Mouse (Mus musculus): ENCODE measurements around the gene Tbc1d22a. TPM values are rescaled to one million over a fixed set of nuclear protein-coding genes. Genes with fewer than 3 reads are reported as not detected.

The Tbc1d22a gene
- total RNA-seq, 1 experiment, result 19.2 TPM

DNA sequence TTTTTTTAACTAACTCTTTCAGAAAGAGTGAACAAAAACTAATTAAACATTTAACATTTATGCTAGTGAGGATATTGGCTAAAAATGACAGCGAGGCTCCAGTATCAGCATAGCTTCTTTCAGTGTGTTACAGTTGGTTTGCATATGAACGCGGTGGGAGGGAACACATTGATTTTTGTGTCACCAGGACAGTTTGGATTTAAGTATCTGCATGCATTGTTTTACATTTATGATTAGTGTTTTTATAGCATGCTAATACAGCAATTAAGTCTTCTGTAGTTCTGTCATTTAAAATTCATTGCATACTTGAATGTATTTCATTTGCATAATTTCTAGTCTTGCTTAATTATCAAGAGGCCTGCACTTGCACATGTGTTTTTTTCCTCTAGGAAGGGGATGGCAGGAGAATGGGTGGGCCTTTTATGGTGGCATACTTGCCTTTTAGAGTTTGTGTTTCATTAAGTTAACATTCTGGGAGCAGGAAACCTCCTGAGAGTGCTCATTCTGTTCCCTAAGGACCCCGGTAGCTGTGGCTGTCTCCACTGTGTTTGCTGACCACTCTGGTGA lies 81.5 kb downstream of the Tbc1d22a start:
- Histone ChIP-seq H3K36me3 (ENCODE audit: control insufficient read depth, insufficient read depth, low read length, poor library complexity, severe bottlenecking) (no peaks in the 10 kb centered on the region; the same call in 1 of the 2 replicates), H3K9ac (ENCODE audit: insufficient read depth, low read depth, low read length, poor library complexity, severe bottlenecking) (no peak overlapping the region), H3K27ac (ENCODE audit: insufficient read depth, low read depth, low read length, poor library complexity, severe bottlenecking) (no peak overlapping the region), H3K4me3 (ENCODE audit: insufficient read depth in 1 of 2, low read depth in 1 of 2, low read length in 2 of 2, poor library complexity in 1 of 2, severe bottlenecking in 1 of 2) (no peak overlapping the region), H3K4me1 (ENCODE audit: control insufficient read depth in 2 of 2, insufficient read depth in 2 of 2, low read length in 2 of 2, poor library complexity in 1 of 2) (no peaks in the 10 kb centered on the region), H3K9me3 (ENCODE audit: control insufficient read depth, insufficient read depth, low read depth, low read length) (no peaks in the 10 kb centered on the region)
- no peak for DNase-seq (ENCODE audit: low read depth, low spot score)
- in situ Hi-C loops (cut with MboI; ENCODE audit: low sequenced_read_pairs in 2 of 2, unreplicated experiment in 2 of 2), result no loop called here
- TF ChIP-seq CHD2 (IDR thresholded peaks at IDR 0.05; ENCODE audit: low read depth, low read length), result no peak
- TF ChIP-seq ZC3H11A (IDR thresholded peaks at IDR 0.05; ENCODE audit: borderline replicate concordance, low read depth, low read length), result no peak
- no peak for TF ChIP-seq HCFC1 (IDR thresholded peaks at IDR 0.05; ENCODE audit: borderline replicate concordance, insufficient read depth, low read length)
- TF ChIP-seq MAFK (IDR thresholded peaks at IDR 0.05; ENCODE audit: insufficient read depth, low read depth, low read length), result no peak
- no peak for TF ChIP-seq ZNF384 (IDR thresholded peaks at IDR 0.05; ENCODE audit: low read depth, low read length)

- in situ Hi-C loops (cut with MboI; ENCODE audit: low sequenced_read_pairs in 2 of 2, unreplicated experiment in 2 of 2), result no loop called here
- Histone ChIP-seq H3K27ac (ENCODE audit: insufficient read depth, low read depth, low read length, poor library complexity, severe bottlenecking) (no peak overlapping the region), H3K4me1 (ENCODE audit: control insufficient read depth in 2 of 2, insufficient read depth in 2 of 2, low read length in 2 of 2, poor library complexity in 1 of 2) (no peaks in the 10 kb centered on the region), H3K9ac (ENCODE audit: insufficient read depth, low read depth, low read length, poor library complexity, severe bottlenecking) (no peak overlapping the region), H3K36me3 (ENCODE audit: control insufficient read depth, insufficient read depth, low read length, poor library complexity, severe bottlenecking) (no peaks in the 10 kb centered on the region), H3K9me3 (ENCODE audit: control insufficient read depth, insufficient read depth, low read depth, low read length) (no peaks in the 10 kb centered on the region), H3K4me3 (ENCODE audit: insufficient read depth in 1 of 2, low read depth in 1 of 2, low read length in 2 of 2, poor library complexity in 1 of 2, severe bottlenecking in 1 of 2) (no peak overlapping the region)
- TF ChIP-seq ZNF384 (IDR thresholded peaks at IDR 0.05; ENCODE audit: low read depth, low read length) (no peak), ZC3H11A (IDR thresholded peaks at IDR 0.05; ENCODE audit: borderline replicate concordance, low read depth, low read length) (no peak), MAFK (IDR thresholded peaks at IDR 0.05; ENCODE audit: insufficient read depth, low read depth, low read length) (no peak), CHD2 (IDR thresholded peaks at IDR 0.05; ENCODE audit: low read depth, low read length) (no peak)
- DNase-seq (ENCODE audit: low read depth, low spot score), result no peak
These were observed 83.0 kb downstream of the Tbc1d22a start for GRCm38 (mm10) chr15:86297281-86297680.

DNA sequence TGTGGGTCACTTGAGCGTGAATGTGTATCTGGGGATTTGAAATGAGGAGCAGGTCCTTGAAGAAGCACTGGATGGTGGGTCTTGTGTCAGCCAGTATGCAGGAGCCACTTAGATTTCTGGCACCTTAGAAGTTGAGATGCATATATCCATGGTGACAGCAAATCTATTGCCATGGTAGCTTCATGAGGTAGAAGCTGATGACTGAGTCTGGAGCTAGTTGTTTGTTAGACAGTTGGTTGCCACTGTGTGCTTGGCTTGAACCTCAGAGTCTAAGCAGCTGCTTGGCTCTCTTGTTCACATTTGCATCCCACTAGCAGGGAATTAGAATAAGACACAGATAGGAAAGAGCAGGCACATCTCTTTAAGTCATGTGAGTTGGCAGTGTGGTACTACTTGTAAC lies 89.6 kb downstream of the Tbc1d22a start:
- Histone ChIP-seq H3K4me1 (ENCODE audit: control insufficient read depth in 2 of 2, insufficient read depth in 2 of 2, low read length in 2 of 2, poor library complexity in 1 of 2) (no peaks in the 10 kb centered on the region), H3K36me3 (ENCODE audit: control insufficient read depth, insufficient read depth, low read length, poor library complexity, severe bottlenecking) (peaks cover 3% of the 10 kb centered on the region; the same call in 1 of the 2 replicates), H3K27ac (ENCODE audit: insufficient read depth, low read depth, low read length, poor library complexity, severe bottlenecking) (no peak overlapping the region), H3K4me3 (ENCODE audit: insufficient read depth in 1 of 2, low read depth in 1 of 2, low read length in 2 of 2, poor library complexity in 1 of 2, severe bottlenecking in 1 of 2) (no peak overlapping the region), H3K9ac (ENCODE audit: insufficient read depth, low read depth, low read length, poor library complexity, severe bottlenecking) (no peak overlapping the region), H3K9me3 (ENCODE audit: control insufficient read depth, insufficient read depth, low read depth, low read length) (no peaks in the 10 kb centered on the region)
- TF ChIP-seq MAFK (IDR thresholded peaks at IDR 0.05; ENCODE audit: insufficient read depth, low read depth, low read length), result no peak
- in situ Hi-C loops (cut with MboI; ENCODE audit: low sequenced_read_pairs in 2 of 2, unreplicated experiment in 2 of 2), result no loop called here
- DNase-seq (ENCODE audit: low read depth, low spot score), result no peak

GRCm38 (mm10) chr15:86304861-86305260 lies 90.6 kb downstream of the Tbc1d22a start:
- in situ Hi-C loops (cut with MboI; ENCODE audit: low sequenced_read_pairs in 2 of 2, unreplicated experiment in 2 of 2), result no loop called here
- DNase-seq (ENCODE audit: low read depth, low spot score), result no peak
- no peak for TF ChIP-seq MAFK (IDR thresholded peaks at IDR 0.05; ENCODE audit: insufficient read depth, low read depth, low read length)
- TF ChIP-seq ZNF384 (IDR thresholded peaks at IDR 0.05; ENCODE audit: low read depth, low read length), result no peak
- no peak for TF ChIP-seq CHD2 (IDR thresholded peaks at IDR 0.05; ENCODE audit: low read depth, low read length)
- no peak for TF ChIP-seq HCFC1 (IDR thresholded peaks at IDR 0.05; ENCODE audit: borderline replicate concordance, insufficient read depth, low read length)
- no peak for TF ChIP-seq ZC3H11A (IDR thresholded peaks at IDR 0.05; ENCODE audit: borderline replicate concordance, low read depth, low read length)

DNA sequence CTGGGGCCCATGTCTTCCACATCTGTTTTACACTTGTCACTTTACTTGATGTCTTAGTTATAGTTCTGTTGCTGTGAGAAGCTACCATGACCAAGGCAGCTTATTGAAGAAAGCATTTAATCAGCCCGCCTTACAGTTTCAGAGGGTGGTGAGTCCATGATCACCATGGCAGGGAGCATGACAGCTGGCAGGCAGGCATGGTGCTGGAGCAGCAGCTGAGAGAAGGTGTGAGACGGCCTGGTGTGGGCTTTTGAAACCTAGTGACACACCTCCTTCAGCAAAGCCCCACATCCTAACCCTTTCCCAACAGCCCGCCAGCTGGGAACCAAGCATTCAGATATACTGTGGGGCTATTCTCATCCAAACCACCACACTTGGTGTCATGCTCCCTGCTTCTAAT lies 91.0 kb downstream of the Tbc1d22a start:
- TF ChIP-seq HCFC1 (IDR thresholded peaks at IDR 0.05; ENCODE audit: borderline replicate concordance, insufficient read depth, low read length) (no peak), ZNF384 (IDR thresholded peaks at IDR 0.05; ENCODE audit: low read depth, low read length) (no peak), ZC3H11A (IDR thresholded peaks at IDR 0.05; ENCODE audit: borderline replicate concordance, low read depth, low read length) (no peak), CHD2 (IDR thresholded peaks at IDR 0.05; ENCODE audit: low read depth, low read length) (no peak), MAFK (IDR thresholded peaks at IDR 0.05; ENCODE audit: insufficient read depth, low read depth, low read length) (no peak)
- H3K36me3 ChIP-seq (ENCODE audit: control insufficient read depth, insufficient read depth, low read length, poor library complexity, severe bottlenecking), result peaks cover 3% of the 10 kb centered on the region; the same call in 1 of the 2 replicates
- in situ Hi-C loops (cut with MboI; ENCODE audit: low sequenced_read_pairs in 2 of 2, unreplicated experiment in 2 of 2), result no loop called here
- H3K9ac ChIP-seq (ENCODE audit: insufficient read depth, low read depth, low read length, poor library complexity, severe bottlenecking), result no peak overlapping the region
- DNase-seq (ENCODE audit: low read depth, low spot score), result no peak
- H3K9me3 ChIP-seq (ENCODE audit: control insufficient read depth, insufficient read depth, low read depth, low read length), result no peaks in the 10 kb centered on the region
- no peak overlapping the region for H3K27ac ChIP-seq (ENCODE audit: insufficient read depth, low read depth, low read length, poor library complexity, severe bottlenecking)
- no peaks in the 10 kb centered on the region for H3K4me1 ChIP-seq (ENCODE audit: control insufficient read depth in 2 of 2, insufficient read depth in 2 of 2, low read length in 2 of 2, poor library complexity in 1 of 2)
- no peak overlapping the region for H3K4me3 ChIP-seq (ENCODE audit: insufficient read depth in 1 of 2, low read depth in 1 of 2, low read length in 2 of 2, poor library complexity in 1 of 2, severe bottlenecking in 1 of 2)

More at GRCm38 (mm10) chr15:86304861-86305260, 90.6 kb downstream of the Tbc1d22a start:
- Histone ChIP-seq H3K36me3 (ENCODE audit: control insufficient read depth, insufficient read depth, low read length, poor library complexity, severe bottlenecking) (peaks cover 3% of the 10 kb centered on the region; the same call in 1 of the 2 replicates), H3K4me1 (ENCODE audit: control insufficient read depth in 2 of 2, insufficient read depth in 2 of 2, low read length in 2 of 2, poor library complexity in 1 of 2) (no peaks in the 10 kb centered on the region), H3K27ac (ENCODE audit: insufficient read depth, low read depth, low read length, poor library complexity, severe bottlenecking) (no peak overlapping the region), H3K9ac (ENCODE audit: insufficient read depth, low read depth, low read length, poor library complexity, severe bottlenecking) (no peak overlapping the region), H3K9me3 (ENCODE audit: control insufficient read depth, insufficient read depth, low read depth, low read length) (no peaks in the 10 kb centered on the region), H3K4me3 (ENCODE audit: insufficient read depth in 1 of 2, low read depth in 1 of 2, low read length in 2 of 2, poor library complexity in 1 of 2, severe bottlenecking in 1 of 2) (no peak overlapping the region)

Data from ES-E14 (cell line).